Mouse (Mus musculus) embryonic fibroblast, embryonic 13.5 days (primary cell): ENCODE data around the gene Depdc1b. TPM values are rescaled to one million over a fixed set of nuclear protein-coding genes. Genes with fewer than 3 reads are reported as not detected.

ENCODE experiments used
- H3K27ac ChIP-seq: 2 replicates; pipeline ENCODE4 v1.5.1; 2012; ENCODE audit warnings: low read length, control low read depth, inconsistent platforms; ENCODE audit not compliant: insufficient read depth
- H3K4me1 ChIP-seq: 2 replicates; pipeline ENCODE4 v1.6.1; 2011; ENCODE audit warnings: low read length; ENCODE audit not compliant: control insufficient read depth, insufficient read depth
- H3K4me3 ChIP-seq: 2 replicates; pipeline ENCODE4 v1.5.1; 2011; ENCODE audit warnings: mild to moderate bottlenecking, control low read depth, low read length; ENCODE audit not compliant: insufficient read depth
- CTCF ChIP-seq: IDR thresholded peaks from 2 replicates; pipeline ENCODE4 v1.5.1; 2011; ENCODE audit warnings: mild to moderate bottlenecking, control low read depth, low read length, moderate library complexity, borderline replicate concordance; ENCODE audit not compliant: insufficient read depth
- POLR2A ChIP-seq: IDR thresholded peaks from 2 replicates; pipeline ENCODE4 v1.6.1; 2011; ENCODE audit warnings: low read depth, mild to moderate bottlenecking, control low read depth, low read length, moderate library complexity
- polyA plus RNA-seq: library from polyadenylated mRNA; stranded (reverse); fragments of >200 nt; gene quantifications from 2 replicates; pipeline ENCODE4 v1.2.4, GENCODE M21; 2011; ENCODE audit warnings: low read depth; ENCODE audit not compliant: missing spikeins, insufficient read length

The Depdc1b gene
- polyA plus RNA-seq, 1 experiment, result 3.5 TPM

- Histone ChIP-seq H3K27ac (no peak overlapping the region), H3K4me3 (no peak overlapping the region), H3K4me1 (no peaks in the 10 kb centered on the region)
- TF ChIP-seq POLR2A (no peak), CTCF (no peak)
These were observed 28.2 kb upstream of the Depdc1b start for GRCm38 (mm10) chr13:108287953-108288352.

GRCm38 (mm10) chr13:108289436-108289835, 26.7 kb upstream of the Depdc1b start:
- no peak overlapping the region for H3K4me3 ChIP-seq
- H3K27ac ChIP-seq, result no peak overlapping the region
- H3K4me1 ChIP-seq, result no peaks in the 10 kb centered on the region
- no peak for TF ChIP-seq POLR2A
- no peak for TF ChIP-seq CTCF

GRCm38 (mm10) chr13:108290314-108290713, 25.8 kb upstream of the Depdc1b start:
- no peak for TF ChIP-seq POLR2A
- no peak for TF ChIP-seq CTCF
- Histone ChIP-seq H3K4me3 (no peak overlapping the region), H3K4me1 (no peaks in the 10 kb centered on the region), H3K27ac (no peak overlapping the region)

GRCm38 (mm10) chr13:108297350-108298093, 18.6 kb upstream of the Depdc1b start:
- Histone ChIP-seq H3K4me1 (no peaks in the 10 kb centered on the region), H3K4me3 (peak overlapping the region; percentile 5; the same call in 1 of the 2 replicates), H3K27ac (peak overlapping the region; percentile 8; the same call in 1 of the 2 replicates)
- TF ChIP-seq CTCF (no peak), POLR2A (peak; percentile 47)

- H3K4me1 ChIP-seq, result 0 out of 2 replicates have a peak, but pooled peaks cover 2% of the 10 kb centered on the region
- H3K4me3 ChIP-seq, result no peak overlapping the region
- TF ChIP-seq CTCF (no peak), POLR2A (no peak)
- no peak overlapping the region for H3K27ac ChIP-seq
These were observed 17.9 kb upstream of the Depdc1b start for GRCm38 (mm10) chr13:108298241-108298640.

GRCm38 (mm10) chr13:108300346-108300950, 15.7 kb upstream of the Depdc1b start:
- Histone ChIP-seq H3K27ac (no peak overlapping the region), H3K4me3 (no peak overlapping the region), H3K4me1 (peaks cover 10% of the 10 kb centered on the region; the same call in 1 of the 2 replicates)
- TF ChIP-seq CTCF (no peak), POLR2A (no peak)

- Histone ChIP-seq H3K27ac (no peak overlapping the region), H3K4me1 (peaks cover 10% of the 10 kb centered on the region; the same call in 1 of the 2 replicates)
- TF ChIP-seq POLR2A (no peak), CTCF (no peak)
These were observed 14.7 kb upstream of the Depdc1b start for GRCm38 (mm10) chr13:108301411-108301810.

GRCm38 (mm10) chr13:108302957-108303675, 13.0 kb upstream of the Depdc1b start:
- Histone ChIP-seq H3K4me1 (peaks cover 10% of the 10 kb centered on the region; the same call in 1 of the 2 replicates), H3K27ac (no peak overlapping the region), H3K4me3 (no peak overlapping the region)
- TF ChIP-seq POLR2A, result no peak
- no peak for TF ChIP-seq CTCF

More at GRCm38 (mm10) chr13:108301411-108301810, 14.7 kb upstream of the Depdc1b start:
- no peak overlapping the region for H3K4me3 ChIP-seq

- H3K4me3 ChIP-seq, result no peak overlapping the region
- H3K27ac ChIP-seq, result no peak overlapping the region
- peaks cover 10% of the 10 kb centered on the region; the same call in 1 of the 2 replicates for H3K4me1 ChIP-seq
- TF ChIP-seq CTCF (no peak), POLR2A (no peak)
These were observed 12.3 kb upstream of the Depdc1b start for GRCm38 (mm10) chr13:108303841-108304240.

- H3K4me3 ChIP-seq, result no peak overlapping the region
- H3K27ac ChIP-seq, result no peak overlapping the region
- peaks cover 10% of the 10 kb centered on the region; the same call in 1 of the 2 replicates for H3K4me1 ChIP-seq
- TF ChIP-seq POLR2A (no peak), CTCF (no peak)
These were observed 11.5 kb upstream of the Depdc1b start for GRCm38 (mm10) chr13:108304680-108305079.
